Mouse (Mus musculus): Measurements from ENCODE around the gene Cacng1. TPM values are rescaled to one million over a fixed set of nuclear protein-coding genes. Genes with fewer than 3 reads are reported as not detected.

The Cacng1 gene
- polyA plus RNA-seq, 1 experiment from 2014 or later: 0.81 TPM

- Histone ChIP-seq H3K4me3 (ENCODE audit: low read depth, low read length) (no peak overlapping the region), H3K4me2 (ENCODE audit: low read depth, low read length) (no peak overlapping the region), H3K27ac (ENCODE audit: low read depth) (no peak overlapping the region), H3K9me3 (ENCODE audit: low read length) (no peaks in the 10 kb centered on the region), H3K36me3 (replicated peaks; ENCODE audit: insufficient read depth, low read length) (peaks cover 63% of the 10 kb centered on the region), H3K4me1 (ENCODE audit: insufficient read depth) (no peaks in the 10 kb centered on the region), H3K27me3 (ENCODE audit: insufficient read depth, low read length) (no peaks in the 10 kb centered on the region), H3K9ac (replicated peaks) (no peak overlapping the region)
- DNase-seq: no peak
- 83% methylated on average over 4 of the region's 4 CpGs for WGBS (ENCODE audit: insufficient replicate concordance)
- no peak for ATAC-seq
- TF ChIP-seq CTCF (IDR thresholded peaks at IDR 0.05; ENCODE audit: low read depth) (no peak), EP300 (IDR thresholded peaks at IDR 0.05; ENCODE audit: low read depth) (no peak)
These were observed 47.3 kb downstream of the Cacng1 start for GRCm38 (mm10) chr11:107668977-107669376.

DNA sequence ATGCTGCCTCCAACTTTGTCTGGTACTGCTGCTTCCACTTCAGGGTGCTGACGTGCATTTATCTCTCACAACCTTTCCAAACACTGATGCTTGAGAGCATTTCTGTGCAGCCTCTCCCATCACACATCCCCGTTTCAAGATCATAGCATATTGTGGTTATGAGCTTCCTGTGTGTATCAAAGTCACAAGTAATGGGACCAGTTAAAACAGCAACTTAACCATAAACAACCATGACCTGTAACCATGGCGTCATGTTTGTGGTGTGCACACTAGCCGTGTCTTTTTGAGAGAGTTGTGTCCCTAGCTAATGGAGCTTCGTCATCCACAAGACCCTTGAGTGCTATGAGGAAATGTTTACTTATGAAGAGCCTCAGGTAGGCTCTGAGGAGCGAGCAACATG is 48.1 kb downstream of the Cacng1 start:
- WGBS (ENCODE audit: insufficient replicate concordance): 78% methylated on average over 6 of the region's 6 CpGs
- Histone ChIP-seq H3K9me3 (ENCODE audit: low read length) (no peaks in the 10 kb centered on the region), H3K4me1 (ENCODE audit: insufficient read depth) (no peaks in the 10 kb centered on the region), H3K9ac (replicated peaks) (no peak overlapping the region), H3K27ac (ENCODE audit: low read depth) (no peak overlapping the region), H3K4me2 (ENCODE audit: low read depth, low read length) (no peak overlapping the region), H3K4me3 (ENCODE audit: low read depth, low read length) (no peak overlapping the region), H3K36me3 (replicated peaks; ENCODE audit: insufficient read depth, low read length) (peaks cover 71% of the 10 kb centered on the region), H3K27me3 (ENCODE audit: insufficient read depth, low read length) (no peaks in the 10 kb centered on the region)
- ATAC-seq (no peak), DNase-seq (no peak)
- no peak for TF ChIP-seq EP300 (IDR thresholded peaks at IDR 0.05; ENCODE audit: low read depth)
- TF ChIP-seq CTCF (IDR thresholded peaks at IDR 0.05; ENCODE audit: low read depth): no peak

DNA sequence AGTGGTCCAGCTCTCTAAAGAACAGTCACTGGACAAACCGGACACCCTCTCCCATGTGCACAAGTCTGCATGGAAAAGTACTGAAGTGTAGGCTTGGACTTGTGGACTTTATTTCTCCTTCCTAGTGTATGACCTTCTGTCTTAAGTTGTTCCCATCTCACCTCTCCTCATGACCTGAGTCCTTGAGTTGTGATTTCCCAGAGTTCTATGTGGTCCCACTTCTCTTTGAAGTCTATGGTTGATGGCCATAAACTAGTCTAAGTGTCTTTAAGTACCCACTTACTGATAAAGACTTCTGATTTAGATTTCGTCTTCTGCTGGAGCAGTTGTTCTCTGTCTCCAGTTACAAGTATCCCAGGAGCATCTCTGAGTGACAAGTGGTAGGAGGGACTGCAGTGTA is 48.8 kb downstream of the Cacng1 start:
- Histone ChIP-seq H3K4me2 (ENCODE audit: low read depth, low read length) (no peak overlapping the region), H3K9ac (replicated peaks) (no peak overlapping the region), H3K27ac (ENCODE audit: low read depth) (no peak overlapping the region), H3K9me3 (ENCODE audit: low read length) (no peaks in the 10 kb centered on the region), H3K36me3 (replicated peaks; ENCODE audit: insufficient read depth, low read length) (peaks cover 73% of the 10 kb centered on the region), H3K4me3 (ENCODE audit: low read depth, low read length) (no peak overlapping the region), H3K27me3 (ENCODE audit: insufficient read depth, low read length) (no peaks in the 10 kb centered on the region), H3K4me1 (ENCODE audit: insufficient read depth) (no peaks in the 10 kb centered on the region)
- TF ChIP-seq CTCF (IDR thresholded peaks at IDR 0.05; ENCODE audit: low read depth) (no peak), EP300 (IDR thresholded peaks at IDR 0.05; ENCODE audit: low read depth) (no peak)
- DNase-seq (no peak), ATAC-seq (no peak)
- WGBS (ENCODE audit: insufficient replicate concordance): 77% methylated on average over 2 of the region's 2 CpGs

- H3K4me2 ChIP-seq (ENCODE audit: low read depth, low read length): no peak overlapping the region
- TF ChIP-seq CTCF (IDR thresholded peaks at IDR 0.05; ENCODE audit: low read depth): no peak
- TF ChIP-seq EP300 (IDR thresholded peaks at IDR 0.05; ENCODE audit: low read depth): no peak
- H3K9me3 ChIP-seq (ENCODE audit: low read length): no peaks in the 10 kb centered on the region
- ATAC-seq (no peak), DNase-seq (no peak)
- no peak overlapping the region for H3K27ac ChIP-seq (ENCODE audit: low read depth)
- no peaks in the 10 kb centered on the region for H3K27me3 ChIP-seq (ENCODE audit: insufficient read depth, low read length)
- no peaks in the 10 kb centered on the region for H3K4me1 ChIP-seq (ENCODE audit: insufficient read depth)
- no peak overlapping the region for H3K4me3 ChIP-seq (ENCODE audit: low read depth, low read length)
- 92% methylated on average over 5 of the region's 5 CpGs for WGBS (ENCODE audit: insufficient replicate concordance)
- H3K9ac ChIP-seq (replicated peaks): no peak overlapping the region
- H3K36me3 ChIP-seq (replicated peaks; ENCODE audit: insufficient read depth, low read length): peaks cover 70% of the 10 kb centered on the region
These were observed 53.7 kb downstream of the Cacng1 start for GRCm38 (mm10) chr11:107662666-107663065.

- H3K9me3 ChIP-seq (ENCODE audit: low read length): no peaks in the 10 kb centered on the region
- no peaks in the 10 kb centered on the region for H3K4me1 ChIP-seq (ENCODE audit: insufficient read depth)
- H3K9ac ChIP-seq (replicated peaks): no peak overlapping the region
- 87% methylated on average over 4 of the region's 4 CpGs for WGBS (ENCODE audit: insufficient replicate concordance)
- H3K27ac ChIP-seq (ENCODE audit: low read depth): no peak overlapping the region
- H3K36me3 ChIP-seq (replicated peaks; ENCODE audit: insufficient read depth, low read length): peaks cover 72% of the 10 kb centered on the region
- DNase-seq (no peak), ATAC-seq (no peak)
- H3K27me3 ChIP-seq (ENCODE audit: insufficient read depth, low read length): no peaks in the 10 kb centered on the region
- TF ChIP-seq EP300 (IDR thresholded peaks at IDR 0.05; ENCODE audit: low read depth) (no peak), CTCF (IDR thresholded peaks at IDR 0.05; ENCODE audit: low read depth) (no peak)
- no peak overlapping the region for H3K4me3 ChIP-seq (ENCODE audit: low read depth, low read length)
- H3K4me2 ChIP-seq (ENCODE audit: low read depth, low read length): no peak overlapping the region
These were observed 55.9 kb downstream of the Cacng1 start for GRCm38 (mm10) chr11:107660452-107660851.

DNA sequence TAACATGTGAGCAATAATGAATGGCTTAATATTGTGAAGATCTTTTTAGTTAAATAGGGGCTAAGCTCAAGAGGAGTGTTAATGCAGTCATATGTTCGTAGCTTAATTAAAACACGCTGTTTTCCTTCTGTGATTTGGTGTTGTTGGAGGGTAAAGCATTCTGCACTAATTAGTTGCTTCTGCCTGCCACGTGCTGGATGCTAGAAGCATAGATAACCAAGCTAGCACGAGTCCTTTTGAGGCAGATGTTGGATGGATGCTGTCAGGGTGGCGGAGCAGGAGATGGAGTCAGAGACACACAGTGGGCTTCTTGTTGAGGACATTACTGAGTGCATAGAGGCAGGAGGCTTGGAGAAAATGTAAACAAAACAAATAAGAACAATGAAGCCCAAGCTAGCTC is 59.2 kb downstream of the Cacng1 start:
- Histone ChIP-seq H3K27me3 (ENCODE audit: insufficient read depth, low read length) (no peaks in the 10 kb centered on the region), H3K9me3 (ENCODE audit: low read length) (no peaks in the 10 kb centered on the region), H3K9ac (replicated peaks) (no peak overlapping the region), H3K4me2 (ENCODE audit: low read depth, low read length) (no peak overlapping the region), H3K36me3 (replicated peaks; ENCODE audit: insufficient read depth, low read length) (peaks cover 56% of the 10 kb centered on the region), H3K4me1 (ENCODE audit: insufficient read depth) (no peaks in the 10 kb centered on the region), H3K4me3 (ENCODE audit: low read depth, low read length) (no peak overlapping the region), H3K27ac (ENCODE audit: low read depth) (no peak overlapping the region)
- WGBS (ENCODE audit: insufficient replicate concordance): 80% methylated on average over 5 of the region's 5 CpGs
- TF ChIP-seq EP300 (IDR thresholded peaks at IDR 0.05; ENCODE audit: low read depth) (no peak), CTCF (IDR thresholded peaks at IDR 0.05; ENCODE audit: low read depth) (no peak)
- DNase-seq (no peak), ATAC-seq (no peak)

GRCm38 (mm10) chr11:107655538-107655937 is 60.8 kb downstream of the Cacng1 start:
- Histone ChIP-seq H3K9ac (replicated peaks) (no peak overlapping the region), H3K9me3 (ENCODE audit: low read length) (no peaks in the 10 kb centered on the region), H3K4me2 (ENCODE audit: low read depth, low read length) (no peak overlapping the region), H3K27me3 (ENCODE audit: insufficient read depth, low read length) (no peaks in the 10 kb centered on the region), H3K27ac (ENCODE audit: low read depth) (no peak overlapping the region), H3K4me3 (ENCODE audit: low read depth, low read length) (no peak overlapping the region), H3K36me3 (replicated peaks; ENCODE audit: insufficient read depth, low read length) (peaks cover 51% of the 10 kb centered on the region), H3K4me1 (ENCODE audit: insufficient read depth) (no peaks in the 10 kb centered on the region)
- WGBS (ENCODE audit: insufficient replicate concordance): 88% methylated on average over 4 of the region's 4 CpGs
- no peak for TF ChIP-seq CTCF (IDR thresholded peaks at IDR 0.05; ENCODE audit: low read depth)
- no peak for TF ChIP-seq EP300 (IDR thresholded peaks at IDR 0.05; ENCODE audit: low read depth)
- no peak for ATAC-seq
- no peak for DNase-seq

Other genes with a start within 250 kb of the Cacng1 start
- 6.8 and 9.1 TPM in 2 replicates for gene Pitpnc1, start 245.8 kb downstream of the Cacng1 start, polyA plus RNA-seq (2015; fragmentation: Nextera tagmentation; extraction: Ambion mirVana)
- 78.8 and 79.6 TPM in 2 replicates for gene Psmd12, start 237.0 kb downstream of the Cacng1 start, polyA plus RNA-seq (2015; fragmentation: Nextera tagmentation; extraction: Ambion mirVana)
- gene Helz, start 168.6 kb downstream of the Cacng1 start, polyA plus RNA-seq (2015; fragmentation: Nextera tagmentation; extraction: Ambion mirVana): 3.1 and 3.3 TPM in 2 replicates
- not detected in 2 replicates for gene Cacng4, start 78.0 kb upstream of the Cacng1 start, polyA plus RNA-seq (2015; fragmentation: Nextera tagmentation; extraction: Ambion mirVana)
- not detected in 2 replicates for gene Cacng5, start 198.5 kb upstream of the Cacng1 start, polyA plus RNA-seq (2015; fragmentation: Nextera tagmentation; extraction: Ambion mirVana)

All from liver, postnatal 0 days (tissue).